20 mouse cellular contexts compared by ENCODE assay signal in genomic region chr13:48018606-48019005, GRCm38 (mm10).
A peak's percentile ranks its signal among the peaks of the same experiment; 100 is the strongest.
DNase-seq lines count a peak whose midpoint lies in the region; ATAC-seq lines count a peak whose summit lies in the region.
"Had no signal": no experiment of that assay in that cellular context is flagged by ENCODE, and none has a peak within 500 bp of the region (broad histone marks: within the 10 kb centered on the region; RNA-seq: fewer than 3 reads in every experiment).

No protein-coding gene starts in this region.

- H3K4me2 ChIP-seq in forebrain, embryonic 13.5 days: no peak overlapping the region
- H3K4me2 ChIP-seq: midbrain, embryonic 12.5 days had no signal

- no peaks in the 10 kb centered on the region for H3K36me3 ChIP-seq in forebrain, embryonic 10.5 days (replicated peaks)
- H3K36me3 ChIP-seq in forebrain, embryonic 13.5 days (ENCODE audit: poor library complexity, severe bottlenecking): no peaks in the 10 kb centered on the region
- no peaks in the 10 kb centered on the region for H3K36me3 ChIP-seq in embryonic facial prominence, embryonic 10.5 days (replicated peaks)
- H3K36me3 ChIP-seq: heart, embryonic 10.5 days; midbrain, embryonic 12.5 days had no signal

- H3K9me3 ChIP-seq in forebrain, embryonic 10.5 days: no peaks in the 10 kb centered on the region
- no peaks in the 10 kb centered on the region for H3K9me3 ChIP-seq in forebrain, embryonic 13.5 days (replicated peaks)
- H3K9me3 ChIP-seq in embryonic facial prominence, embryonic 10.5 days: no peaks in the 10 kb centered on the region
- H3K9me3 ChIP-seq: heart, embryonic 10.5 days; midbrain, embryonic 12.5 days had no signal

- no peak for DNase-seq in forebrain, embryonic 10.5 days (ENCODE audit: extremely low spot score, low spot score)
- DNase-seq in kidney, postnatal 10 days: peak; percentile 25
- no peak for DNase-seq in kidney, postnatal 25 days
- peak; percentile 5 for DNase-seq in 416B (ENCODE audit: low read depth)
- no peak for DNase-seq in embryonic facial prominence, embryonic 10.5 days (ENCODE audit: low spot score)
- DNase-seq: adrenal gland, adult 2 months; gastrocnemius, postnatal 36 days; heart, postnatal 14 days; layer of hippocampus, adult 9-11 months; liver; lung, adult 18-20 months; lung, postnatal 4 days; right cerebral cortex, postnatal 4 days; thymus, postnatal 4 days had no signal

- H3K27me3 ChIP-seq in forebrain, embryonic 10.5 days (ENCODE audit: poor library complexity, severe bottlenecking): no peaks in the 10 kb centered on the region
- no peaks in the 10 kb centered on the region for H3K27me3 ChIP-seq in forebrain, embryonic 13.5 days
- no peaks in the 10 kb centered on the region for H3K27me3 ChIP-seq in embryonic facial prominence, embryonic 10.5 days (replicated peaks; ENCODE audit: low read depth, poor library complexity, severe bottlenecking)

- H3K4me3 ChIP-seq in forebrain, embryonic 10.5 days: no peak overlapping the region
- H3K4me3 ChIP-seq in forebrain, embryonic 13.5 days: no peak overlapping the region
- no peak overlapping the region for H3K4me3 ChIP-seq in embryonic facial prominence, embryonic 10.5 days
- H3K4me3 ChIP-seq: heart, embryonic 10.5 days; midbrain, embryonic 12.5 days had no signal

- 86% methylated on average over 5 of the region's 5 CpGs for WGBS in forebrain, embryonic 10.5 days
- 88% methylated on average over 5 of the region's 5 CpGs for WGBS in forebrain, embryonic 13.5 days
- WGBS in embryonic facial prominence, embryonic 10.5 days: 82% methylated on average over 5 of the region's 5 CpGs

- H3K9ac ChIP-seq in forebrain, embryonic 13.5 days: no peak overlapping the region
- H3K9ac ChIP-seq: midbrain, embryonic 12.5 days had no signal

- H3K27ac ChIP-seq in forebrain, embryonic 10.5 days: peak overlapping the region; percentile 76
- H3K27ac ChIP-seq in forebrain, embryonic 13.5 days: no peak overlapping the region
- peak overlapping the region; percentile 44 for H3K27ac ChIP-seq in embryonic facial prominence, embryonic 10.5 days (replicated peaks)
- H3K27ac ChIP-seq: heart, embryonic 10.5 days had no signal

- H3K4me1 ChIP-seq in forebrain, embryonic 10.5 days: peaks cover 46% of the 10 kb centered on the region
- peaks cover 32% of the 10 kb centered on the region for H3K4me1 ChIP-seq in forebrain, embryonic 13.5 days
- peaks cover 12% of the 10 kb centered on the region for H3K4me1 ChIP-seq in embryonic facial prominence, embryonic 10.5 days

- no peak for ATAC-seq in forebrain, embryonic 13.5 days
- ATAC-seq in erythroblast, adult 5-6 weeks (replicated peaks; ENCODE audit: low FRiP score, poor library complexity, severe bottlenecking): no peak
- ATAC-seq: hindbrain, embryonic 16.5 days; intestine, postnatal 0 days had no signal

Comparison
In these comparisons a context has a peak if more than half of its experiments do, and no peak if none do; other contexts are left out.
1. DNase-seq: peak in kidney, postnatal 10 days (single experiment) and 416B (single experiment); none in forebrain, embryonic 10.5 days (single experiment), kidney, postnatal 25 days (0 of 2) and embryonic facial prominence, embryonic 10.5 days (single experiment).